Mouse (Mus musculus): ENCODE measurements around the gene Syde2. TPM values are rescaled to one million over a fixed set of nuclear protein-coding genes. Genes with fewer than 3 reads are reported as not detected.

Syde2 gene
- 0.85 and 0.91 TPM in 2 replicates for polyA plus RNA-seq (2012; rRNA removed)

GRCm38 (mm10) chr3:145987268-145987969, at the start of gene Syde2:
TSS of gene Syde2 (plus strand) at chr3:145987870.

Other genes starting within 250 kb of the Syde2 start
- 15.6 and 17.2 TPM in 2 replicates for gene Ddah1, start 229.2 kb upstream of the Syde2 start, polyA plus RNA-seq (2012; rRNA removed)
- gene Bcl10, start 65.1 kb upstream of the Syde2 start, polyA plus RNA-seq (2012; rRNA removed), result 6.6 and 8.5 TPM in 2 replicates
- 7.4 and 9.3 TPM in 2 replicates for gene 2410004B18Rik, start 49.9 kb upstream of the Syde2 start, polyA plus RNA-seq (2012; rRNA removed)
- gene Wdr63, start 120.3 kb downstream of the Syde2 start, polyA plus RNA-seq (2012; rRNA removed), result 0.01 and 0.03 TPM in 2 replicates
- 0.05 and 0.09 TPM in 2 replicates for gene Mcoln3, start 129.6 kb downstream of the Syde2 start, polyA plus RNA-seq (2012; rRNA removed)
- 5.4 and 6.9 TPM in 2 replicates for gene Mcoln2, start 162.0 kb downstream of the Syde2 start, polyA plus RNA-seq (2012; rRNA removed)
- 0.01 and 0.03 TPM in 2 replicates for gene Lpar3, start 233.1 kb downstream of the Syde2 start, polyA plus RNA-seq (2012; rRNA removed)

Measured in liver, embryonic 14 days (tissue).